Comparison of ENCODE assay signal across 8 mouse cellular contexts in the genomic region with DNA sequence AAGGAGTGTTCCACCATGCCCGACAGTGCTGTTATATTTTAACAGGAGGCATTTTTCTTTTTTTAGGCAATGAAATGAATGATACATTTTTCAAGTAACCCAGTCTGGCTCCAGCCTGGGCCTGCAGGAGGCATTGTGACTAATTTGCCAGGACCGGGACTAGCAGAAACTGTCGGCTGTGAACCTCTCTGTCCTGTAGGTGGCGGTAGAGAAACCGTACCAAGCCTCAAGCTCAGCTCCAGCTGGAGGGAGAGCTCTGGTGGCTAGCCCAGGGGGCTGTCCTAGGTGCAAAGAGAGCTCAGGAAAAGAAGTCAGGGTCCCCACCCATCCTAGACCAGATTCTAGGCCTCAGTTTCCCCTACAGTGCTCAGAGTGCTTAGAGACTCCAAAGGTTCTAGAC. TPM values are rescaled to one million over a fixed set of nuclear protein-coding genes. Genes with fewer than 3 reads are reported as not detected.
DNase-seq lines count a peak whose midpoint lies in the region; ATAC-seq and TF ChIP-seq lines count a peak whose summit lies in the region.

No protein-coding gene starts in this region.

- no peak for TF ChIP-seq POLR2A in testis, adult 2 months (IDR thresholded peaks at IDR 0.05; ENCODE audit: control insufficient read depth, low read depth, low read length)

- peak; percentile 77; the same call in 1 of the 2 replicates for TF ChIP-seq CTCF in testis, adult 2 months (IDR thresholded peaks at IDR 0.05; ENCODE audit: control insufficient read depth, insufficient read depth, insufficient replicate concordance, low read depth, low read length)

- no peaks in the 10 kb centered on the region for H3K4me1 ChIP-seq in embryonic facial prominence, embryonic 14.5 days (ENCODE audit: control insufficient read depth, insufficient read depth, low read length)
- H3K4me1 ChIP-seq in kidney, embryonic 16.5 days (ENCODE audit: insufficient read depth, low read length) = no peaks in the 10 kb centered on the region
- H3K4me1 ChIP-seq in liver, embryonic 11.5 days (replicated peaks; ENCODE audit: control insufficient read depth, insufficient read depth, low read length) = 0 out of 2 replicates have a peak, but pooled peaks cover 6% of the 10 kb centered on the region
- H3K4me1 ChIP-seq in neural tube, embryonic 14.5 days (ENCODE audit: control insufficient read depth, insufficient read depth, low read length) = no peaks in the 10 kb centered on the region
- no peaks in the 10 kb centered on the region; the same call in 1 of the 2 replicates for H3K4me1 ChIP-seq in testis, adult 2 months (ENCODE audit: control insufficient read depth, insufficient read depth, low read length)

- 1% methylated on average over 5 of the region's 5 CpGs for WGBS in embryonic facial prominence, embryonic 14.5 days
- WGBS in kidney, embryonic 16.5 days = 2% methylated on average over 5 of the region's 5 CpGs
- WGBS in liver, embryonic 11.5 days = 3% methylated on average over 5 of the region's 5 CpGs
- WGBS in neural tube, embryonic 14.5 days = 3% methylated on average over 5 of the region's 5 CpGs

- no peak overlapping the region for H3K4me2 ChIP-seq in embryonic facial prominence, embryonic 14.5 days (ENCODE audit: low read depth, low read length)
- H3K4me2 ChIP-seq in kidney, embryonic 16.5 days (replicated peaks; ENCODE audit: low read depth, low read length) = no peak overlapping the region
- no peak overlapping the region for H3K4me2 ChIP-seq in liver, embryonic 11.5 days
- no peak overlapping the region for H3K4me2 ChIP-seq in neural tube, embryonic 14.5 days (ENCODE audit: low read depth, low read length)

- peak; percentile 66; the same call in 1 of the 2 replicates for ATAC-seq in embryonic facial prominence, embryonic 14.5 days (ENCODE audit: low read depth)
- ATAC-seq in kidney, embryonic 16.5 days (ENCODE audit: low FRiP score, low TSS enrichment) = 0 out of 2 replicates have a peak, but pooled peaks have one; percentile 32
- peak; percentile 36; the same call in 1 of the 2 replicates for ATAC-seq in liver, embryonic 11.5 days (replicated peaks; ENCODE audit: low FRiP score)
- ATAC-seq in neural tube, embryonic 14.5 days (ENCODE audit: low read depth) = peak; percentile 26; the same call in 1 of the 2 replicates

- no peak overlapping the region for H3K27ac ChIP-seq in embryonic facial prominence, embryonic 14.5 days (replicated peaks; ENCODE audit: low read depth, low read length)
- no peak overlapping the region for H3K27ac ChIP-seq in kidney, embryonic 16.5 days (ENCODE audit: low read length)
- no peak overlapping the region for H3K27ac ChIP-seq in liver, embryonic 11.5 days (ENCODE audit: low read depth, low read length)
- no peak overlapping the region for H3K27ac ChIP-seq in neural tube, embryonic 14.5 days (ENCODE audit: low read depth, low read length)
- H3K27ac ChIP-seq in testis, adult 2 months (ENCODE audit: control insufficient read depth, insufficient read depth, low read depth, low read length) = no peak overlapping the region

- no peaks in the 10 kb centered on the region for H3K36me3 ChIP-seq in embryonic facial prominence, embryonic 14.5 days (ENCODE audit: control insufficient read depth, insufficient read depth, low read length)
- no peaks in the 10 kb centered on the region for H3K36me3 ChIP-seq in kidney, embryonic 16.5 days (ENCODE audit: insufficient read depth, low read length)
- no peaks in the 10 kb centered on the region for H3K36me3 ChIP-seq in liver, embryonic 11.5 days (ENCODE audit: control insufficient read depth, insufficient read depth, low read length)
- no peaks in the 10 kb centered on the region for H3K36me3 ChIP-seq in neural tube, embryonic 14.5 days (ENCODE audit: control insufficient read depth, insufficient read depth, low read length)
- H3K36me3 ChIP-seq in testis, adult 2 months (ENCODE audit: control insufficient read depth, insufficient read depth, low read length) = no peaks in the 10 kb centered on the region

- H3K4me3 ChIP-seq in embryonic facial prominence, embryonic 14.5 days (ENCODE audit: low read depth, low read length) = no peak overlapping the region
- H3K4me3 ChIP-seq in kidney, embryonic 16.5 days (ENCODE audit: low read length) = no peak overlapping the region
- H3K4me3 ChIP-seq in liver, embryonic 11.5 days (ENCODE audit: low read depth, low read length) = no peak overlapping the region
- H3K4me3 ChIP-seq in neural tube, embryonic 14.5 days (ENCODE audit: low read depth, low read length) = no peak overlapping the region
- no peak overlapping the region for H3K4me3 ChIP-seq in testis, adult 2 months (ENCODE audit: control insufficient read depth, low read depth, low read length)

- DNase-seq in CD4-positive, CD25-positive, alpha-beta regulatory T cell, adult 2 months (ENCODE audit: low read depth, low spot score) = peak; percentile 93
- peak; percentile 84 to 86 for DNase-seq in adrenal gland, postnatal 36 days
- peak; percentile 91 for DNase-seq in embryonic facial prominence, embryonic 14.5 days (ENCODE audit: low spot score)
- peak; percentile 76 to 85 for DNase-seq in heart, adult 9 months (ENCODE audit: low spot score in 2 of 2)
- peak; percentile 56 for DNase-seq in liver, embryonic 11.5 days (ENCODE audit: low spot score)

- no peak overlapping the region for H3K9ac ChIP-seq in embryonic facial prominence, embryonic 14.5 days (ENCODE audit: low read depth, low read length)
- no peak overlapping the region for H3K9ac ChIP-seq in kidney, embryonic 16.5 days (replicated peaks; ENCODE audit: low read length)
- H3K9ac ChIP-seq in liver, embryonic 11.5 days (ENCODE audit: low read depth, low read length) = no peak overlapping the region
- H3K9ac ChIP-seq in neural tube, embryonic 14.5 days (replicated peaks; ENCODE audit: low read depth, low read length) = no peak overlapping the region

- no peaks in the 10 kb centered on the region for H3K9me3 ChIP-seq in embryonic facial prominence, embryonic 14.5 days (ENCODE audit: control insufficient read depth, low read length)
- H3K9me3 ChIP-seq in kidney, embryonic 16.5 days (ENCODE audit: low read length) = no peaks in the 10 kb centered on the region
- H3K9me3 ChIP-seq in liver, embryonic 11.5 days (ENCODE audit: control insufficient read depth, low read length) = no peaks in the 10 kb centered on the region
- H3K9me3 ChIP-seq in neural tube, embryonic 14.5 days (ENCODE audit: control insufficient read depth, low read length) = no peaks in the 10 kb centered on the region

- no peaks in the 10 kb centered on the region for H3K27me3 ChIP-seq in embryonic facial prominence, embryonic 14.5 days (replicated peaks; ENCODE audit: control insufficient read depth, insufficient read depth, low read length)
- no peaks in the 10 kb centered on the region for H3K27me3 ChIP-seq in kidney, embryonic 16.5 days (ENCODE audit: insufficient read depth, low read length)
- no peaks in the 10 kb centered on the region for H3K27me3 ChIP-seq in liver, embryonic 11.5 days (replicated peaks; ENCODE audit: control insufficient read depth, insufficient read depth, low read length)
- no peaks in the 10 kb centered on the region for H3K27me3 ChIP-seq in neural tube, embryonic 14.5 days (ENCODE audit: control insufficient read depth, insufficient read depth, low read length)
- no peaks in the 10 kb centered on the region for H3K27me3 ChIP-seq in testis, adult 2 months (ENCODE audit: control insufficient read depth, insufficient read depth, low read length)

RNA-seq across cellular contexts. Expression of a gene that starts 37.4 kb away (rescaled TPM):
- total RNA-seq in adrenal gland, postnatal 36 days (2021) = 10 to 100 TPM; 78.8 to 99.7 TPM
- 15.8 and 17.0 TPM in 2 replicates for polyA plus RNA-seq in embryonic facial prominence, embryonic 14.5 days (2014; fragmentation: Nextera tagmentation; extraction: Ambion mirVana)
- polyA plus RNA-seq in kidney, embryonic 16.5 days (2015; fragmentation: Nextera tagmentation; extraction: Ambion mirVana) = 21.2 and 21.9 TPM in 2 replicates
- 10.4 and 12.7 TPM in 2 replicates for polyA plus RNA-seq in liver, embryonic 11.5 days (2014; fragmentation: Nextera tagmentation; extraction: Ambion mirVana)
- polyA plus RNA-seq in neural tube, embryonic 14.5 days (2014; fragmentation: Nextera tagmentation; extraction: Ambion mirVana) = 39.8 and 43.6 TPM in 2 replicates
- 36.7 and 38.4 TPM in 2 replicates for polyA plus RNA-seq in testis, adult 2 months (2012; rRNA removed)

RNA-seq across cellular contexts. Expression of a gene that starts 38.4 kb away (rescaled TPM):
- total RNA-seq in adrenal gland, postnatal 36 days (2021) = 1 to 10 TPM; 4.3 to 5.2 TPM
- polyA plus RNA-seq in embryonic facial prominence, embryonic 14.5 days (2014; fragmentation: Nextera tagmentation; extraction: Ambion mirVana) = 4.9 and 5.6 TPM in 2 replicates
- 7.3 and 8.2 TPM in 2 replicates for polyA plus RNA-seq in kidney, embryonic 16.5 days (2015; fragmentation: Nextera tagmentation; extraction: Ambion mirVana)
- 4.5 and 5.4 TPM in 2 replicates for polyA plus RNA-seq in liver, embryonic 11.5 days (2014; fragmentation: Nextera tagmentation; extraction: Ambion mirVana)
- 4.9 and 5.4 TPM in 2 replicates for polyA plus RNA-seq in neural tube, embryonic 14.5 days (2014; fragmentation: Nextera tagmentation; extraction: Ambion mirVana)
- 19.9 and 22.7 TPM in 2 replicates for polyA plus RNA-seq in testis, adult 2 months (2012; rRNA removed)

RNA-seq across cellular contexts. Expression of a gene that starts 46.5 kb away (rescaled TPM):
- total RNA-seq in adrenal gland, postnatal 36 days (2021) = 10 to 100 TPM; 21.5 to 34.8 TPM
- polyA plus RNA-seq in embryonic facial prominence, embryonic 14.5 days (2014; fragmentation: Nextera tagmentation; extraction: Ambion mirVana) = 16.3 and 19.2 TPM in 2 replicates
- polyA plus RNA-seq in kidney, embryonic 16.5 days (2015; fragmentation: Nextera tagmentation; extraction: Ambion mirVana) = 13.3 and 15.0 TPM in 2 replicates
- polyA plus RNA-seq in liver, embryonic 11.5 days (2014; fragmentation: Nextera tagmentation; extraction: Ambion mirVana) = 4.1 and 6.5 TPM in 2 replicates
- polyA plus RNA-seq in neural tube, embryonic 14.5 days (2014; fragmentation: Nextera tagmentation; extraction: Ambion mirVana) = 6.7 and 7.3 TPM in 2 replicates
- 15.4 and 17.6 TPM in 2 replicates for polyA plus RNA-seq in testis, adult 2 months (2012; rRNA removed)
